In genomic region chr19:5014961-5015398, GRCm38 (mm10) we compare ENCODE assay signal across 9 mouse cellular contexts. TPM values are rescaled to one million over a fixed set of nuclear protein-coding genes. Genes with fewer than 3 reads are reported as not detected.
A peak's percentile ranks its signal among the peaks of the same experiment; 100 is the strongest.
DNase-seq lines count a peak whose midpoint lies in the region; ATAC-seq and TF ChIP-seq lines count a peak whose summit lies in the region.
"Had no signal": no experiment of that assay in that cellular context is flagged by ENCODE, and none has a peak within 500 bp of the region (broad histone marks: within the 10 kb centered on the region; RNA-seq: fewer than 3 reads in every experiment).

No protein-coding gene starts in this region.

- no peaks in the 10 kb centered on the region for H3K27me3 ChIP-seq in hindbrain, embryonic 11.5 days (ENCODE audit: control insufficient read depth, insufficient read depth, low read length)
- H3K27me3 ChIP-seq in hindbrain, embryonic 12.5 days: 0 out of 2 replicates have a peak, but pooled peaks cover 6% of the 10 kb centered on the region

- TF ChIP-seq CTCF in lung, adult 2 months (IDR thresholded peaks at IDR 0.05; ENCODE audit: insufficient read depth, low read length): peak; percentile 40

- ATAC-seq in hindbrain, embryonic 11.5 days (ENCODE audit: low FRiP score): no peak
- no peak for ATAC-seq in hindbrain, embryonic 12.5 days (ENCODE audit: low FRiP score)

- H3K4me2 ChIP-seq in hindbrain, embryonic 11.5 days (replicated peaks; ENCODE audit: low read depth, low read length): no peak overlapping the region
- H3K4me2 ChIP-seq in hindbrain, embryonic 12.5 days (replicated peaks): no peak overlapping the region

- no peak overlapping the region for H3K4me3 ChIP-seq in hindbrain, embryonic 11.5 days (ENCODE audit: low read depth, low read length)
- no peak overlapping the region for H3K4me3 ChIP-seq in hindbrain, embryonic 12.5 days
- no peak overlapping the region for H3K4me3 ChIP-seq in lung, adult 2 months (replicated peaks; ENCODE audit: extremely low read depth, low read depth, low read length)

- no peaks in the 10 kb centered on the region for H3K36me3 ChIP-seq in hindbrain, embryonic 11.5 days (ENCODE audit: control insufficient read depth, insufficient read depth, low read length)
- no peaks in the 10 kb centered on the region for H3K36me3 ChIP-seq in hindbrain, embryonic 12.5 days

- peak; percentile 58 for DNase-seq in hindbrain, embryonic 11.5 days (ENCODE audit: low spot score)
- DNase-seq in 416B (ENCODE audit: low read depth) (peak; percentile 78), ES-CJ7 (ENCODE audit: low read depth, low spot score) (peak; percentile 89)
- peak; percentile 59 for DNase-seq in embryo, embryonic 10 days (ENCODE audit: low spot score)
- peak; percentile 31 for DNase-seq in lung, adult 2 months
- no peak for DNase-seq in ovary, adult 18-20 months (ENCODE audit: low spot score)
- no peak for DNase-seq in urinary bladder, postnatal 25 days (ENCODE audit: low spot score)

- H3K27ac ChIP-seq in hindbrain, embryonic 11.5 days (ENCODE audit: low read depth, low read length): no peak overlapping the region
- no peak overlapping the region for H3K27ac ChIP-seq in hindbrain, embryonic 12.5 days
- H3K27ac ChIP-seq: macrophage had no signal

- WGBS in hindbrain, embryonic 11.5 days: 21% methylated on average over 8 of the region's 8 CpGs
- 18% methylated on average over 8 of the region's 8 CpGs for WGBS in hindbrain, embryonic 12.5 days
- WGBS in lung, adult 2 months: 9% methylated on average over 8 of the region's 8 CpGs

- H3K9me3 ChIP-seq in hindbrain, embryonic 11.5 days (ENCODE audit: control insufficient read depth, low read length): no peaks in the 10 kb centered on the region
- H3K9me3 ChIP-seq in hindbrain, embryonic 12.5 days (replicated peaks): no peaks in the 10 kb centered on the region

- H3K9ac ChIP-seq in hindbrain, embryonic 11.5 days (ENCODE audit: low read depth, low read length): no peak overlapping the region
- no peak overlapping the region for H3K9ac ChIP-seq in hindbrain, embryonic 12.5 days

- no peak for TF ChIP-seq POLR2A in lung, adult 2 months (IDR thresholded peaks at IDR 0.05; ENCODE audit: borderline replicate concordance, extremely low read depth, low read depth, low read length)

- no peaks in the 10 kb centered on the region for H3K4me1 ChIP-seq in hindbrain, embryonic 11.5 days (replicated peaks; ENCODE audit: control insufficient read depth, insufficient read depth, low read length)
- no peaks in the 10 kb centered on the region for H3K4me1 ChIP-seq in hindbrain, embryonic 12.5 days
- peaks cover 4% of the 10 kb centered on the region; the same call in 1 of the 2 replicates for H3K4me1 ChIP-seq in lung, adult 2 months (ENCODE audit: control insufficient read depth, insufficient read depth, low read length)

RNA-seq across cellular contexts. Expression of gene Slc29a2, which starts 8.7 kb away (rescaled TPM):
- polyA plus RNA-seq in hindbrain, embryonic 11.5 days (2014; fragmentation: Nextera tagmentation; extraction: Ambion mirVana): 3.8 and 4.1 TPM in 2 replicates
- polyA plus RNA-seq in hindbrain, embryonic 12.5 days (2016; fragmentation: Nextera tagmentation; extraction: Ambion mirVana): 5.3 and 7.2 TPM in 2 replicates
- polyA plus RNA-seq in lung, adult 2 months (2012; rRNA removed): 4.3 and 5.9 TPM in 2 replicates

RNA-seq across cellular contexts. Expression of gene B4gat1, which starts 23.6 kb away (rescaled TPM):
- 35.4 and 45.2 TPM in 2 replicates for polyA plus RNA-seq in hindbrain, embryonic 11.5 days (2014; fragmentation: Nextera tagmentation; extraction: Ambion mirVana)
- 43.8 and 48.7 TPM in 2 replicates for polyA plus RNA-seq in hindbrain, embryonic 12.5 days (2016; fragmentation: Nextera tagmentation; extraction: Ambion mirVana)
- 38.0 and 38.7 TPM in 2 replicates for polyA plus RNA-seq in lung, adult 2 months (2012; rRNA removed)

RNA-seq across cellular contexts. Expression of gene AC124502.3, which starts 23.7 kb away (rescaled TPM):
- polyA plus RNA-seq in hindbrain, embryonic 11.5 days (2014; fragmentation: Nextera tagmentation; extraction: Ambion mirVana): 0.73 and 2.3 TPM in 2 replicates
- polyA plus RNA-seq in hindbrain, embryonic 12.5 days (2016; fragmentation: Nextera tagmentation; extraction: Ambion mirVana): 2.5 and 4.0 TPM in 2 replicates
- polyA plus RNA-seq in lung, adult 2 months (2012; rRNA removed): 0.58 and 0.78 TPM in 2 replicates

RNA-seq across cellular contexts. Expression of gene Npas4, which starts 24.9 kb away (rescaled TPM):
- 0.06 and 0.07 TPM in 2 replicates for polyA plus RNA-seq in hindbrain, embryonic 11.5 days (2014; fragmentation: Nextera tagmentation; extraction: Ambion mirVana)
- polyA plus RNA-seq in hindbrain, embryonic 12.5 days (2016; fragmentation: Nextera tagmentation; extraction: Ambion mirVana): 0.08 and 0.10 TPM in 2 replicates
- 0.54 and 0.93 TPM in 2 replicates for polyA plus RNA-seq in lung, adult 2 months (2012; rRNA removed)

RNA-seq across cellular contexts. Expression of gene Brms1, which starts 26.2 kb away (rescaled TPM):
- polyA plus RNA-seq in hindbrain, embryonic 11.5 days (2014; fragmentation: Nextera tagmentation; extraction: Ambion mirVana): 62.0 and 66.1 TPM in 2 replicates
- polyA plus RNA-seq in hindbrain, embryonic 12.5 days (2016; fragmentation: Nextera tagmentation; extraction: Ambion mirVana): 56.9 and 61.2 TPM in 2 replicates
- 36.3 and 40.4 TPM in 2 replicates for polyA plus RNA-seq in lung, adult 2 months (2012; rRNA removed)

Comparison
In these comparisons a context has a peak if more than half of its experiments do, and no peak if none do; other contexts are left out.
1. DNase-seq: peak in hindbrain, embryonic 11.5 days (single experiment), 416B (single experiment), ES-CJ7 (single experiment), embryo, embryonic 10 days (single experiment) and lung, adult 2 months (single experiment); none in ovary, adult 18-20 months (single experiment) and urinary bladder, postnatal 25 days (single experiment).